Mouse (Mus musculus) embryonic fibroblast, embryonic 13.5 days (primary cell): ENCODE results near the gene Nqo2.

ENCODE experiments used
- CTCF ChIP-seq: IDR thresholded peaks from 2 replicates; pipeline ENCODE4 v1.5.1; 2011; ENCODE audit warnings: mild to moderate bottlenecking, control low read depth, low read length, moderate library complexity, borderline replicate concordance; ENCODE audit not compliant: insufficient read depth
- POLR2A ChIP-seq: IDR thresholded peaks from 2 replicates; pipeline ENCODE4 v1.6.1; 2011; ENCODE audit warnings: low read depth, mild to moderate bottlenecking, control low read depth, low read length, moderate library complexity

DNA sequence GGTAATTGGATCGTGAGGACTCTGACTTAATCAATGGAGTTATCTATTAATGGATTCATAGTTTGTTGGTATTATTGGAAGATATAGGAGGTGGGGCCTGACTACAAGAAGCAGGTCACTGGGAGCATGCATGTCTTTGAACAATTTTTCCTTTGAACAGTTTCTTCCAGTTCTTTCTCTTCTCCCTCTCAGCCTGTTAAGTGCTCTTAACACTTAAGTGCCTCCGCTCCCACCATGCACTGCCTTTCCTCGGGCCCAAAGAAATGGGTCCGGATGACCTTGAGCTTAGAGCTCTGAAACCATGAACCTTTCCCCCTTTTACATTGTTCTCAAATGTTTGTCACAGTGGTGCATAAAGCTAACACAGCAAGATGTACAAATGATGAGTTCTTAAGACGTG is 72.2 kb downstream of the Nqo2 start:
- TF ChIP-seq CTCF (no peak), POLR2A (no peak)
